ENCODE assay signal across 11 mouse cellular contexts in the genomic region with DNA sequence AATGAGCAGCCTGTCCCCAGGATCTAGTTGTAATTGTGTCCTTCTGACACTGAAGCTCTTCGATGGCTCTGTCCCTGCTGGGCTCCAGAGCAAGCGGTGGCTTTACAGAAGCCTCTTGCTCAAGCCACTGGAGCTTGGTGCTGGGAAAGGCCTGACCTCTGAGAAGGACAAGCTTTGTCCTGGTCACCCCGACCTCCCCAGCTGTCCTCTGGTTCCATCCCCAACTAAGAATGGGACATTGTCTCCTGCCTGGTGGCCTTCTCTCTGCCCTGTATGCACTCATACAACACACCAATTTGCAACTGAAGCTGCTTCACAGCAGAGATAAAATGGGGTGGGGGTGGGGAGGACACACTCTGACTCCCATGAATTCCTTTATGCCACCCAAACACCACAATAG. TPM values are rescaled to one million over a fixed set of nuclear protein-coding genes. Genes with fewer than 3 reads are reported as not detected.
DNase-seq lines count a peak whose midpoint lies in the region; ATAC-seq and TF ChIP-seq lines count a peak whose summit lies in the region.
"Had no signal": no experiment of that assay in that cellular context is flagged by ENCODE, and none has a peak within 500 bp of the region (broad histone marks: within the 10 kb centered on the region; RNA-seq: fewer than 3 reads in every experiment).

No protein-coding gene starts in this region.

- H3K4me3 ChIP-seq in embryonic facial prominence, embryonic 14.5 days (ENCODE audit: low read depth, low read length) = no peak overlapping the region
- no peak overlapping the region for H3K4me3 ChIP-seq in embryonic facial prominence, embryonic 10.5 days
- H3K4me3 ChIP-seq in hindbrain, embryonic 12.5 days = no peak overlapping the region
- H3K4me3 ChIP-seq in myocyte = no peak overlapping the region
- H3K4me3 ChIP-seq: erythroblast, embryonic 14.5 days; limb, embryonic 13.5 days had no signal

- no peaks in the 10 kb centered on the region for H3K9me3 ChIP-seq in embryonic facial prominence, embryonic 14.5 days (ENCODE audit: control insufficient read depth, low read length)
- H3K9me3 ChIP-seq in embryonic facial prominence, embryonic 10.5 days = no peaks in the 10 kb centered on the region
- no peaks in the 10 kb centered on the region for H3K9me3 ChIP-seq in hindbrain, embryonic 12.5 days (replicated peaks)
- H3K9me3 ChIP-seq: limb, embryonic 13.5 days had no signal

- no peaks in the 10 kb centered on the region for H3K27me3 ChIP-seq in embryonic facial prominence, embryonic 14.5 days (replicated peaks; ENCODE audit: control insufficient read depth, insufficient read depth, low read length)
- H3K27me3 ChIP-seq in embryonic facial prominence, embryonic 10.5 days (replicated peaks; ENCODE audit: low read depth, poor library complexity, severe bottlenecking) = no peaks in the 10 kb centered on the region
- no peaks in the 10 kb centered on the region for H3K27me3 ChIP-seq in hindbrain, embryonic 12.5 days
- H3K27me3 ChIP-seq in myocyte (ENCODE audit: control insufficient read depth, insufficient read depth, insufficient read length) = no peaks in the 10 kb centered on the region
- H3K27me3 ChIP-seq: limb, embryonic 13.5 days had no signal

- ATAC-seq in embryonic facial prominence, embryonic 14.5 days (ENCODE audit: low read depth) = no peak
- no peak for ATAC-seq in hindbrain, embryonic 12.5 days (ENCODE audit: low FRiP score)

- 29% methylated on average over 3 of the region's 3 CpGs for WGBS in embryonic facial prominence, embryonic 14.5 days
- 28% methylated on average over 3 of the region's 3 CpGs for WGBS in embryonic facial prominence, embryonic 10.5 days
- 6% methylated on average over 3 of the region's 3 CpGs for WGBS in hindbrain, embryonic 12.5 days

- TF ChIP-seq POLR2A in myocyte (IDR thresholded peaks at IDR 0.05; ENCODE audit: insufficient read length, low read depth) = no peak

- H3K9ac ChIP-seq in embryonic facial prominence, embryonic 14.5 days (ENCODE audit: low read depth, low read length) = no peak overlapping the region
- no peak overlapping the region for H3K9ac ChIP-seq in hindbrain, embryonic 12.5 days
- H3K9ac ChIP-seq: limb, embryonic 13.5 days had no signal

- no peaks in the 10 kb centered on the region for H3K79me2 ChIP-seq in myocyte (ENCODE audit: control insufficient read depth, insufficient read depth)

- H3K4me1 ChIP-seq in embryonic facial prominence, embryonic 14.5 days (ENCODE audit: control insufficient read depth, insufficient read depth, low read length) = peaks cover 12% of the 10 kb centered on the region; the same call in 1 of the 2 replicates
- peaks cover 48% of the 10 kb centered on the region for H3K4me1 ChIP-seq in embryonic facial prominence, embryonic 10.5 days
- peaks cover 38% of the 10 kb centered on the region for H3K4me1 ChIP-seq in hindbrain, embryonic 12.5 days

- 0 out of 2 replicates have a peak overlapping the region, but pooled peaks have one; percentile 21 for H3K27ac ChIP-seq in embryonic facial prominence, embryonic 14.5 days (replicated peaks; ENCODE audit: low read depth, low read length)
- no peak overlapping the region for H3K27ac ChIP-seq in embryonic facial prominence, embryonic 10.5 days (replicated peaks)
- peak overlapping the region; percentile 68 for H3K27ac ChIP-seq in hindbrain, embryonic 12.5 days
- H3K27ac ChIP-seq: limb, embryonic 13.5 days had no signal

- no peak overlapping the region for H3K4me2 ChIP-seq in embryonic facial prominence, embryonic 14.5 days (ENCODE audit: low read depth, low read length)
- no peak overlapping the region for H3K4me2 ChIP-seq in hindbrain, embryonic 12.5 days (replicated peaks)
- no peak overlapping the region for H3K4me2 ChIP-seq in myocyte (ENCODE audit: low read depth)
- H3K4me2 ChIP-seq: limb, embryonic 13.5 days had no signal

- H3K36me3 ChIP-seq in embryonic facial prominence, embryonic 14.5 days (ENCODE audit: control insufficient read depth, insufficient read depth, low read length) = peaks cover 29% of the 10 kb centered on the region
- H3K36me3 ChIP-seq in embryonic facial prominence, embryonic 10.5 days (replicated peaks) = peaks cover 59% of the 10 kb centered on the region
- H3K36me3 ChIP-seq in hindbrain, embryonic 12.5 days = peaks cover 38% of the 10 kb centered on the region
- H3K36me3 ChIP-seq in myocyte (ENCODE audit: control insufficient read depth, insufficient read depth) = peaks cover 11% of the 10 kb centered on the region

- H3ac ChIP-seq in myocyte (ENCODE audit: control insufficient read depth, insufficient read length) = no peak overlapping the region

- DNase-seq in embryonic facial prominence, embryonic 14.5 days (ENCODE audit: low spot score) = no peak
- no peak for DNase-seq in embryonic facial prominence, embryonic 10.5 days (ENCODE audit: low spot score)
- peak; percentile 51 to 67 for DNase-seq in layer of hippocampus, adult 8-10 months (ENCODE audit: low spot score in 2 of 2)
- DNase-seq in layer of hippocampus, adult 9-10 months (ENCODE audit: low spot score) = no peak
- DNase-seq in ovary, adult 18-20 months (ENCODE audit: low spot score) = no peak
- no peak for DNase-seq in kidney, adult 18-20 months
- DNase-seq: thymus, adult 2 months had no signal

TF ChIP-seq in myocyte, 11 proteins besides CTCF, POLR2A, EP300 and RAD21:
- TF ChIP-seq TCF3 (IDR thresholded peaks at IDR 0.05; ENCODE audit: insufficient read length, low read depth) (no peak), POLR2AphosphoS2 (IDR thresholded peaks at IDR 0.05; ENCODE audit: insufficient read length, low read depth) (peak; percentile 42), MYOG (IDR thresholded peaks at IDR 0.05; ENCODE audit: control insufficient read depth in 1 of 3, insufficient read depth in 1 of 3, insufficient read length in 2 of 3, low read depth in 2 of 3) (peak in 1 of 3 experiments; percentile 6)
TF ChIP-seq in myocyte: peak in this region for 2.

RNA-seq across cellular contexts. Expression of a gene that starts 48.9 kb away (rescaled TPM):
- polyA plus RNA-seq in embryonic facial prominence, embryonic 14.5 days (2014; fragmentation: Nextera tagmentation; extraction: Ambion mirVana) = 19.6 and 26.1 TPM in 2 replicates
- polyA plus RNA-seq in embryonic facial prominence, embryonic 10.5 days (2016; fragmentation: Nextera tagmentation; extraction: Ambion mirVana) = 23.4 and 26.5 TPM in 2 replicates
- 10 to 100 TPM; 49.5 to 64.5 (median 55.7) TPM for total RNA-seq in layer of hippocampus, adult 8-10 months (2022)
- 55.3 and 55.7 TPM in 2 replicates for polyA plus RNA-seq in hindbrain, embryonic 12.5 days (2016; fragmentation: Nextera tagmentation; extraction: Ambion mirVana)
- 34.0 TPM for polyA plus RNA-seq in myocyte (2012; fragmentation: generic; extraction: Trizol)
- polyA plus RNA-seq: erythroblast, embryonic 14.5 days had no signal

Comparison
In these comparisons a context has a peak if more than half of its experiments do, and no peak if none do; other contexts are left out.
1. DNase-seq: peak in layer of hippocampus, adult 8-10 months (2 of 2); none in embryonic facial prominence, embryonic 14.5 days (single experiment), embryonic facial prominence, embryonic 10.5 days (single experiment), layer of hippocampus, adult 9-10 months (single experiment), ovary, adult 18-20 months (single experiment) and kidney, adult 18-20 months (single experiment).